Mouse (Mus musculus) midbrain, embryonic 12.5 days (tissue): ENCODE measurements around the gene Lrg1. TPM values are rescaled to one million over a fixed set of nuclear protein-coding genes. Genes with fewer than 3 reads are reported as not detected.
"Not testable (repeated sequence)": the region's sequence is repeated elsewhere in the genome, so short reads cannot be mapped to it uniquely, and the experiment has no call there.

Source experiments
- ATAC-seq: fragments of 200-750 bp; cut with Nextera tagmentation; 2 replicates; pipeline ENCODE4 v1.8.0; 2017; ENCODE audit warnings: low read depth, moderate TSS enrichment, moderate library complexity; ENCODE audit not compliant: low FRiP score
- H3K27ac ChIP-seq: fragments of 300-500 bp; sonication (generic); replicated peaks from 2 replicates; pipeline ENCODE4 v1.5.1; 2016; ENCODE audit warnings: mild to moderate bottlenecking
- H3K27me3 ChIP-seq: fragments of 300-500 bp; sonication (generic); 2 replicates; pipeline ENCODE4 v1.6.1; 2016; ENCODE audit warnings: mild to moderate bottlenecking
- H3K36me3 ChIP-seq: fragments of 300-500 bp; sonication (generic); 2 replicates; pipeline ENCODE4 v1.6.1; 2016
- H3K4me1 ChIP-seq: fragments of 300-500 bp; sonication (generic); 2 replicates; pipeline ENCODE4 v1.6.1; 2016
- H3K4me2 ChIP-seq: fragments of 300-500 bp; sonication (generic); replicated peaks from 2 replicates; pipeline ENCODE4 v1.6.1; 2016; ENCODE audit warnings: mild to moderate bottlenecking, moderate library complexity
- H3K4me3 ChIP-seq: fragments of 300-500 bp; sonication (generic); 2 replicates; pipeline ENCODE4 v1.5.1; 2016; ENCODE audit warnings: mild to moderate bottlenecking
- H3K9ac ChIP-seq: fragments of 300-500 bp; sonication (generic); replicated peaks from 2 replicates; pipeline ENCODE4 v1.6.1; 2016; ENCODE audit warnings: mild to moderate bottlenecking, moderate library complexity
- H3K9me3 ChIP-seq: fragments of 300-500 bp; sonication (generic); 2 replicates; pipeline ENCODE4 v1.6.1; 2016; ENCODE audit warnings: mild to moderate bottlenecking
- WGBS: fragments of 180-500 bp; shearing (Covaris S2); methylation state at CpG from one replicate; pipeline ENCODE4 v1.1.7; 2016; 5-methylcytosine and 5-hydroxymethylcytosine counted together
- polyA plus RNA-seq: library from polyadenylated mRNA; unstranded; fragments of >200 nt; fragmentation: Nextera tagmentation; extraction: Ambion mirVana; gene quantifications from 2 replicates; pipeline ENCODE4 v1.2.1, GENCODE M21; 2016

Lrg1 gene
- polyA plus RNA-seq, 1 experiment from 2014 or later: 0.29 TPM

DNA sequence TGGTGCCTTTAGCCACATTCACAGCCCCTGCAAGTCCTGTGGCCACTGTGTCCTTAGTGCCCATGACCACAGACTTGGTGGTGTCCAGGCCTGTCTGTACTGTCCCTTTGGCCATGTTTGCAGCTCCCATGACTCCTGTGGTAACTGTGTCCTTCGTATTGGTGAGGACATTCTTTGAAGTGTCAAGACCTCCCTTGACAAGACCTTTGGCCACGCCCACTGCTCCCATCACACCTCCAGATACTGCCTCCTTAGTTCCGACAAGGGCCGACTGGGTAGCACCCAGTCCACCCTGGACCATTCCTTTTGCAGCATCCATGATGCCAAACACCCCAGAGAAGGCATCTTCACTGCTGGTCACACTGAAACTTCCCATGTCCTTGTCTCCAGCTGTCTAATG is 14.8 kb downstream of the Lrg1 start:
- no peak overlapping the region for H3K9ac ChIP-seq
- WGBS: 83% methylated on average over 4 of the region's 4 CpGs
- H3K27me3 ChIP-seq: no peaks in the 10 kb centered on the region
- H3K9me3 ChIP-seq: no peaks in the 10 kb centered on the region
- no peak overlapping the region for H3K27ac ChIP-seq
- no peak overlapping the region for H3K4me2 ChIP-seq
- H3K36me3 ChIP-seq: peaks cover 27% of the 10 kb centered on the region
- no peak overlapping the region for H3K4me3 ChIP-seq
- no peak for ATAC-seq
- H3K4me1 ChIP-seq: no peaks in the 10 kb centered on the region

DNA sequence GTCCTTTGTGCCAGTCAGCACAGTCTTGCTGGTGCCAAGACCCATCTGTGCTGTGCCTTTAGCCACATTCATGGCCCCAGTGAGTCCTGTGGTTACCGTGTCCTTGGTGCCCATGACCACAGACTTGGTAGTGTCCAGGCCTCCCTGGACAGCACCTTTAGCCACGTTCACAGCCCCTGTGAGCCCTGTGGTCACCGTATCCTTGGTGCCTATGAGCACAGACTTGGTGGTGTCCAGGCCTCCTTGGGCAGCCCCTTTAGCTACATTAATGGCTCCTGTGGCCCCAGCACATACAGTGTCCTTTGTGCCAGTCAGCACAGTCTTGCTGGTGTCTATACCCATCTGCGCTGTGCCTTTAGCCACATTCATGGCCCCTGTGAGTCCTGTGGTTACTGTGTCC is 15.4 kb downstream of the Lrg1 start:
- H3K9ac ChIP-seq, H3K4me1 ChIP-seq, H3K4me3 ChIP-seq, H3K27me3 ChIP-seq, H3K27ac ChIP-seq, H3K4me2 ChIP-seq, ATAC-seq, H3K9me3 ChIP-seq: not testable (repeated sequence)
- 100% methylated on average over 4 of the region's 4 CpGs for WGBS
- H3K36me3 ChIP-seq: peaks cover 32% of the 10 kb centered on the region

DNA sequence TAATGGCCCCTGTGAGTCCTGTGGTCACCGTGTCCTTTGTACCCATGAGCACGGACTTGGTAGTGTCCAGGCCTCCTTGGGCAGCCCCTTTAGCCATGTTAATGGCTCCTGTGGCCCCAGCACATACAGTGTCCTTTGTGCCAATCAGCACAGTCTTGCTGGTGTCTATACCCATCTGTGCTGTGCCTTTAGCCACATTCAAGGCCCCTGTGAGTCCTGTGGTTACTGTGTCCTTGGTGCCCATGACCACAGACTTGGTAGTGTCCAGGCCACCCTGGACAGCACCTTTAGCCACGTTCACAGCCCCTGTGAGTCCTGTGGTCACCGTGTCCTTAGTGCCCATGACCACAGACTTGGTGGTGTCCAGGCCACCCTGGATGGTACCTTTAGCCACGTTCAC is 17.0 kb downstream of the Lrg1 start:
- H3K4me2 ChIP-seq, H3K9me3 ChIP-seq, H3K4me1 ChIP-seq, H3K4me3 ChIP-seq, H3K27me3 ChIP-seq, H3K27ac ChIP-seq, ATAC-seq, H3K9ac ChIP-seq: not testable (repeated sequence)
- peaks cover 49% of the 10 kb centered on the region for H3K36me3 ChIP-seq
- 90% methylated on average over 3 of the region's 5 CpGs for WGBS

- ATAC-seq: no peak
- no peak overlapping the region for H3K4me2 ChIP-seq
- no peak overlapping the region for H3K4me3 ChIP-seq
- peaks cover 59% of the 10 kb centered on the region for H3K36me3 ChIP-seq
- H3K27me3 ChIP-seq: no peaks in the 10 kb centered on the region
- no peak overlapping the region for H3K9ac ChIP-seq
- 93% methylated on average over 8 of the region's 8 CpGs for WGBS
- no peaks in the 10 kb centered on the region for H3K9me3 ChIP-seq
- no peak overlapping the region for H3K27ac ChIP-seq
- no peaks in the 10 kb centered on the region for H3K4me1 ChIP-seq
Measured at GRCm38 (mm10) chr17:56103465-56104285, 18.1 kb downstream of the Lrg1 start.

DNA sequence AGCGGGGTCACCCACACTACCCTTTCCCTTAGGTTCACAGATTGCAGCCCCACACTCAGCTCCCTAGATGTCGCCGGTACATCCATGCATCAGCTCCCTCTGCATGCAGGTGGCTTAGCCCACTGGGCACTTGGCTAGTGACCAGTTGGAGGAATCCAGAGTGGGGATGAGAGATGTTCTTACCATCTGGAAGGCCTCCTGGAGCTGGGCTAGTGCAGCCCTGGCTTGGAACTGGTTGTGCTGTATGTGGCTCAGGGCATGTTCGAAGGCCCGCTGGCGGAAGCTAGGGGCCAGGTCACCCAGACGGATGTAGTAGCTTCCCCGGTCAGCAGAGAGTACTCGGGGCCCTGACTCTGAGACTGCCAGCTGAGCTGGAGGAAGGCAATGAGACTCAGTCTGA is 18.9 kb downstream of the Lrg1 start:
- no peak for ATAC-seq
- Histone ChIP-seq H3K9ac (no peak overlapping the region), H3K4me3 (no peak overlapping the region), H3K4me2 (no peak overlapping the region), H3K9me3 (no peaks in the 10 kb centered on the region), H3K27me3 (no peaks in the 10 kb centered on the region), H3K4me1 (no peaks in the 10 kb centered on the region), H3K36me3 (peaks cover 66% of the 10 kb centered on the region), H3K27ac (no peak overlapping the region)
- WGBS: 94% methylated on average over 9 of the region's 9 CpGs

GRCm38 (mm10) chr17:56102158-56102557 is 19.6 kb downstream of the Lrg1 start:
- H3K36me3 ChIP-seq: peaks cover 69% of the 10 kb centered on the region
- no peaks in the 10 kb centered on the region for H3K4me1 ChIP-seq
- no peak overlapping the region for H3K4me2 ChIP-seq
- no peak overlapping the region for H3K9ac ChIP-seq
- H3K9me3 ChIP-seq: no peaks in the 10 kb centered on the region
- no peak overlapping the region for H3K27ac ChIP-seq
- WGBS: 89% methylated on average over 5 of the region's 5 CpGs
- no peak overlapping the region for H3K4me3 ChIP-seq
- ATAC-seq: no peak
- H3K27me3 ChIP-seq: no peaks in the 10 kb centered on the region

DNA sequence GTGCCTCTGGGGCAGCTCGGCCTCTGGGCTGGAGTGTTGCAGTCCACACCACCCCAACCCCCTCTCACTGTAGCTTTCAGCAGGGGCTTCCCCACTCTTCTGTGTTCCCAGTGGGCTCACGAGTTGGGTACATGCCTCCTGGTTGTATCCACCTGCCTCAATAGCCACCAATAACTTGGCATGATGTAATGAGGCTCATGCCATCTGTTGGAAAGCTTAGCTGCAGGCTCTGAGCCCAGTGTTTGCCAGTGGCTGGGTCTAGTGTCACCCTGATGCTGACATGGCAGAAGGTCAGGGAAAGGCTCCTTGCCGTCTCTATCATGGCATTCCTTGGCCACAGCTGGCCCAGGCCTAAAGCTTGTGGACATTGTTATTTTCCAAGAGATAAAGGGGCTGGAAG is 21.0 kb downstream of the Lrg1 start:
- Histone ChIP-seq H3K27me3 (no peaks in the 10 kb centered on the region), H3K27ac (no peak overlapping the region), H3K36me3 (peaks cover 82% of the 10 kb centered on the region), H3K4me3 (no peak overlapping the region), H3K9me3 (no peaks in the 10 kb centered on the region), H3K4me2 (no peak overlapping the region), H3K9ac (no peak overlapping the region), H3K4me1 (no peaks in the 10 kb centered on the region)
- ATAC-seq: no peak
- 94% methylated on average over 3 of the region's 3 CpGs for WGBS

- peaks cover 87% of the 10 kb centered on the region for H3K36me3 ChIP-seq
- ATAC-seq: no peak
Measured at GRCm38 (mm10) chr17:56098711-56099572, 22.9 kb downstream of the Lrg1 start.

DNA sequence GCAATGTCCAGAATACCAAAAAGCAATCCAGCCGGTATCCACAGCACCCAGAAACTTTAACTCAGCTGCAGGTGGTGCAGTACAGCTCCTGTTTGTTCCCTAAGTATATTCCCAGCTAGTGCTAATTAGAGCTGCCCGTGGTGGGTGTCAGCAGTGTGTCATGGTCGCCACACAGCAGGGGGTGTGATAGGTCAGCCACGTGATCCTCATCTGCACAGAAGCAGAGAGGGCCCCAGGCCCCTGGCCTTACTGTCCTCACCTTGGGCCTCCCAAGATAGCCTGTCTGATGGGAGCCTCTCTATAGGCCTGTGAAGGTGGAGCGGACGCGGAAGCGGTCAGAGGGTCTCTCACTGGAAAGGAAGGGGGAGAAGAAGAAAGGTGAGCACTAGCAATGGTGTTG is 23.6 kb downstream of the Lrg1 start:
- no peak for ATAC-seq
- H3K4me2 ChIP-seq: no peak overlapping the region
- no peaks in the 10 kb centered on the region for H3K27me3 ChIP-seq
- peaks cover 86% of the 10 kb centered on the region for H3K36me3 ChIP-seq
- H3K4me1 ChIP-seq: no peaks in the 10 kb centered on the region
- no peak overlapping the region for H3K27ac ChIP-seq
- H3K9me3 ChIP-seq: no peaks in the 10 kb centered on the region
- WGBS: 90% methylated on average over 8 of the region's 8 CpGs
- H3K9ac ChIP-seq: no peak overlapping the region
- H3K4me3 ChIP-seq: no peak overlapping the region

More at GRCm38 (mm10) chr17:56098711-56099572, 22.9 kb downstream of the Lrg1 start:
- H3K9ac ChIP-seq: no peak overlapping the region
- 89% methylated on average over 15 of the region's 15 CpGs for whole genome bisulfite sequencing
- H3K4me2 ChIP-seq: no peak overlapping the region
- H3K9me3 ChIP-seq: no peaks in the 10 kb centered on the region
- no peak overlapping the region for H3K27ac ChIP-seq
- no peaks in the 10 kb centered on the region for H3K27me3 ChIP-seq
- H3K4me3 ChIP-seq: no peak overlapping the region
- no peaks in the 10 kb centered on the region for H3K4me1 ChIP-seq

DNA sequence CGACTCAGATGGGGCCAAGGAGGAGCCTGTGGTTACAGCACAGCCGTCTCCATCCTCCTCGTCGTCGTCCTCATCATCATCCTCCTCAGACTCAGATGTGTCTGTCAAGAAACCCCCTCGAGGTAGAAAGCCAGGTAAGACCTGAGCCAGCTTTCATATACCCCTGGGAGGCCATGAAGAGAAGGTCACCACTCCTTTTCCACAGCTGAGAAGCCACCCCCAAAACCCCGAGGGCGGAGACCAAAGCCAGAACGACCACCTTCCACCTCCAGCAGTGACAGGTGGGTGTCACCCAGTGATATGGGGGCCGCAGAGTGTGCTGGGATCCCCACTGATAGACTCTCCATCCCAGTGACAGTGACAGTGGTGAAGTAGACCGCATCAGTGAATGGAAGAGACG is 24.9 kb downstream of the Lrg1 start:
- H3K9me3 ChIP-seq: no peaks in the 10 kb centered on the region
- H3K27ac ChIP-seq: no peak overlapping the region
- peaks cover 80% of the 10 kb centered on the region for H3K36me3 ChIP-seq
- ATAC-seq: no peak
- WGBS: 91% methylated on average over 12 of the region's 12 CpGs
- no peak overlapping the region for H3K9ac ChIP-seq
- H3K4me1 ChIP-seq: no peaks in the 10 kb centered on the region
- H3K4me2 ChIP-seq: no peak overlapping the region
- H3K27me3 ChIP-seq: no peaks in the 10 kb centered on the region
- H3K4me3 ChIP-seq: no peak overlapping the region

DNA sequence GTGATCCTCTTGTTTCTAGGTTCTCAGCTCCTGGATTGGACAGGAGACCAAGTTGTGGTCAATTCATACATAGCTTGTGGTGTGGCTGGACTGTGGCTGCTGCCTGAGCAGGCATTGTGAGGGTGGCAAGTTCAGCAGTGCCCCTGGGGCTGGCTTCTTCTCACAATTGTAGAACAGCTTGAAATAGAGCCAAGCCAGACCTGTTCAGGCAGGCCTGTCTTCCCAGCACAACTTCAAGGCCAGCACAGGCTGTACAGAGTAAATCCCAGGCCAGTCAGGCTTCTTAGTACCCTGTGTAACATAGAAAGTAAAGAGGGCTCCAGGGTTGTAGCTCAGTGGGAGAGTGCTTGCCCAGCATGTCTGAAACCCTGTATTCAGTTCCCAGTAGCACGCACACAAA is 29.0 kb downstream of the Lrg1 start:
- H3K9me3 ChIP-seq: no peaks in the 10 kb centered on the region
- no peaks in the 10 kb centered on the region for H3K4me1 ChIP-seq
- H3K9ac ChIP-seq: no peak overlapping the region
- H3K27ac ChIP-seq: no peak overlapping the region
- H3K36me3 ChIP-seq: peaks cover 66% of the 10 kb centered on the region
- no peak overlapping the region for H3K4me3 ChIP-seq
- no peaks in the 10 kb centered on the region for H3K27me3 ChIP-seq
- 100% methylated on average over 1 of the region's 1 CpGs for WGBS
- no peak for ATAC-seq
- H3K4me2 ChIP-seq: no peak overlapping the region

DNA sequence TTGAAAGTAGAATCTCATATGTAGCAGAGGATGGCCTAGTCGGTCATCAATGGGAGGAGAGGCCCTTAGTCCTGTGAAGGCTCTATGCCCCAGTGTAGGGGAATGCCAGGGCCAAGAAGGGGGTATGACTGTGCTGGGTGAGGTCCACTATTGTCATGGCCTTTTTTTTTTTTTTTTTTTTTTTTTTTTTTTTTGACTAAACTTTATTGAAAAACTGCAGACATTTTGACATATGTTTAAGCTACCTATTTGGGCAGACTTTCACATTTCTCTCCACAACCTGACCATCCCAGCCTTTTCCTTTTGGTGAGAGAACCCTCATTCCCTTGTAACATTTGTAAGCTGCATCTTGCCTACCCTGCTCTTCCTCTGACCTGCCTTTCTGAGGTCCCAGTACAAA is 29.5 kb downstream of the Lrg1 start:
- WGBS: 92% methylated on average over 1 of the region's 1 CpGs
- no peaks in the 10 kb centered on the region for H3K9me3 ChIP-seq
- H3K36me3 ChIP-seq: peaks cover 63% of the 10 kb centered on the region
- H3K4me2 ChIP-seq: no peak overlapping the region
- H3K4me1 ChIP-seq: no peaks in the 10 kb centered on the region
- H3K27ac ChIP-seq: no peak overlapping the region
- H3K9ac ChIP-seq: no peak overlapping the region
- no peak for ATAC-seq
- H3K4me3 ChIP-seq: no peak overlapping the region
- no peaks in the 10 kb centered on the region for H3K27me3 ChIP-seq
